Mouse (Mus musculus) liver, embryonic 11.5 days (tissue): ENCODE results near the gene Kctd13. TPM values are rescaled to one million over a fixed set of nuclear protein-coding genes. Genes with fewer than 3 reads are reported as not detected.

Experiments used
- ATAC-seq: fragments of 200-750 bp; cut with Nextera tagmentation; replicated peaks from 2 replicates; pipeline ENCODE4 v1.8.0; 2017; ENCODE audit warnings: moderate number of reproducible peaks, mild to moderate bottlenecking, moderate TSS enrichment, moderate library complexity; ENCODE audit not compliant: low FRiP score
- DNase-seq: peaks from one replicate; pipeline ENCODE4 v3.0.0-alpha.2; 2017; ENCODE audit warnings: low spot score
- H3K27ac ChIP-seq: fragments of 300-500 bp; sonication (generic); 2 replicates; pipeline ENCODE4 v1.5.1; 2014; ENCODE audit warnings: mild to moderate bottlenecking, low read depth, low read length, control low read depth
- H3K27me3 ChIP-seq: fragments of 300-500 bp; sonication (generic); replicated peaks from 2 replicates; pipeline ENCODE4 v1.6.1; 2014; ENCODE audit warnings: low read length, mixed read lengths; ENCODE audit not compliant: control insufficient read depth, insufficient read depth
- H3K36me3 ChIP-seq: fragments of 300-500 bp; sonication (generic); 2 replicates; pipeline ENCODE4 v1.6.1; 2014; ENCODE audit warnings: mild to moderate bottlenecking, low read length, moderate library complexity, mixed read lengths; ENCODE audit not compliant: control insufficient read depth, insufficient read depth
- H3K4me1 ChIP-seq: fragments of 300-500 bp; sonication (generic); replicated peaks from 2 replicates; pipeline ENCODE4 v1.6.1; 2014; ENCODE audit warnings: low read length, mixed read lengths; ENCODE audit not compliant: control insufficient read depth, insufficient read depth
- H3K4me2 ChIP-seq: fragments of 300-500 bp; sonication (generic); 2 replicates; pipeline ENCODE4 v1.6.1; 2014; ENCODE audit warnings: mild to moderate bottlenecking, control low read depth, moderate library complexity
- H3K4me3 ChIP-seq: fragments of 300-500 bp; sonication (generic); 2 replicates; pipeline ENCODE4 v1.5.1; 2014; ENCODE audit warnings: low read depth, low read length, control low read depth
- H3K9ac ChIP-seq: fragments of 300-500 bp; sonication (generic); 2 replicates; pipeline ENCODE4 v1.6.1; 2014; ENCODE audit warnings: low read depth, low read length, control low read depth
- H3K9me3 ChIP-seq: fragments of 300-500 bp; sonication (generic); 2 replicates; pipeline ENCODE4 v1.6.1; 2016; ENCODE audit warnings: low read length, inconsistent platforms, mixed read lengths; ENCODE audit not compliant: control insufficient read depth
- WGBS: fragments of 180-500 bp; shearing (Covaris S2); extraction: QIAGEN DNeasy Blood & Tissue Kit; methylation state at CpG from one replicate; pipeline ENCODE4 v1.1.7; 2014; 5-methylcytosine and 5-hydroxymethylcytosine counted together
- polyA plus RNA-seq: library from polyadenylated mRNA; unstranded; fragments of >200 nt; fragmentation: Nextera tagmentation; extraction: Ambion mirVana; gene quantifications from 2 replicates; pipeline ENCODE4 v1.2.1, GENCODE M21; 2014

The Kctd13 gene
- polyA plus RNA-seq, 1 experiment from 2014 or later: 16.5 TPM

DNA sequence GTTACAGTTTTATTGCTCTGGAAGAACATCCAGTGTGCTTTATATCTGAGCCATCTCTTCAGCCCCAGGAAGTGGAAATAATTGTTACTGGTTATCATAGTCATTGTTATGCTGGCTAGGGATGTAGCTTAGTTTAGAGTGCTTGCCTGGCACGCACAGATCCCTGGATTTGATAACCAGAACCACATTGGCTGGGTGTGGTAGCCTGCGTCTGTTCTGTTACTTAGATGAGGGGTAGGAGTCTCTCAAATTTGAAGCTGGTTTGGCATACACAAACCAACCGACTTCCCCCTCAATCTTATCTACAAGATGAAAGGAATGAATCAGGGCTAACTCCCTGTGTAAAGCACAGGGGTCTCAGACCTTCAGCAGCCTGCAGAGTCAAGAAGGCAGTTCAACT, 2.4 kb upstream of the Kctd13 start:
- Histone ChIP-seq H3K36me3 (peaks cover 3% of the 10 kb centered on the region; the same call in 1 of the 2 replicates), H3K9ac (no peak overlapping the region), H3K4me1 (peaks cover 32% of the 10 kb centered on the region), H3K27me3 (no peaks in the 10 kb centered on the region), H3K4me3 (no peak overlapping the region), H3K4me2 (peak overlapping the region; percentile 16; the same call in 1 of the 2 replicates), H3K9me3 (no peaks in the 10 kb centered on the region), H3K27ac (no peak overlapping the region; the same call in 1 of the 2 replicates)
- ATAC-seq (no peak), DNase-seq (no peak)
- WGBS: 14% methylated on average over 3 of the region's 3 CpGs

- Histone ChIP-seq H3K4me1 (peaks cover 22% of the 10 kb centered on the region), H3K9ac (peak overlapping the region; percentile 92), H3K27me3 (no peaks in the 10 kb centered on the region), H3K4me2 (peak overlapping the region; percentile 94), H3K9me3 (no peaks in the 10 kb centered on the region), H3K36me3 (peaks cover 7% of the 10 kb centered on the region; the same call in 1 of the 2 replicates), H3K27ac (peak overlapping the region; percentile 66; the same call in 1 of the 2 replicates), H3K4me3 (peak overlapping the region; percentile 82)
- under 1% methylated on average over 27 of the region's 27 CpGs for WGBS
- peak; percentile 61 for ATAC-seq
- no peak for DNase-seq
Observed at GRCm38 (mm10) chr7:126929046-126929445, 367 bp downstream of the Kctd13 start.

GRCm38 (mm10) chr7:126932652-126933051, 4.0 kb downstream of the Kctd13 start:
- WGBS: 74% methylated on average over 2 of the region's 2 CpGs
- Histone ChIP-seq H3K9me3 (no peaks in the 10 kb centered on the region), H3K4me2 (no peak overlapping the region), H3K9ac (no peak overlapping the region), H3K27ac (no peak overlapping the region), H3K27me3 (no peaks in the 10 kb centered on the region), H3K4me1 (peaks cover 10% of the 10 kb centered on the region; the same call in 1 of the 2 replicates), H3K4me3 (no peak overlapping the region), H3K36me3 (peaks cover 18% of the 10 kb centered on the region; the same call in 1 of the 2 replicates)
- DNase-seq (no peak), ATAC-seq (no peak)

- no peaks in the 10 kb centered on the region for H3K27me3 ChIP-seq
- no peak overlapping the region for H3K27ac ChIP-seq
- no peaks in the 10 kb centered on the region for H3K4me1 ChIP-seq
- no peak for DNase-seq
- H3K36me3 ChIP-seq: peaks cover 27% of the 10 kb centered on the region
- no peaks in the 10 kb centered on the region for H3K9me3 ChIP-seq
- no peak overlapping the region for H3K9ac ChIP-seq
- WGBS: 60% methylated on average over 6 of the region's 6 CpGs
- ATAC-seq: no peak
- no peak overlapping the region for H3K4me3 ChIP-seq
- no peak overlapping the region for H3K4me2 ChIP-seq
Observed at GRCm38 (mm10) chr7:126941171-126941570, 12.5 kb downstream of the Kctd13 start.

DNA sequence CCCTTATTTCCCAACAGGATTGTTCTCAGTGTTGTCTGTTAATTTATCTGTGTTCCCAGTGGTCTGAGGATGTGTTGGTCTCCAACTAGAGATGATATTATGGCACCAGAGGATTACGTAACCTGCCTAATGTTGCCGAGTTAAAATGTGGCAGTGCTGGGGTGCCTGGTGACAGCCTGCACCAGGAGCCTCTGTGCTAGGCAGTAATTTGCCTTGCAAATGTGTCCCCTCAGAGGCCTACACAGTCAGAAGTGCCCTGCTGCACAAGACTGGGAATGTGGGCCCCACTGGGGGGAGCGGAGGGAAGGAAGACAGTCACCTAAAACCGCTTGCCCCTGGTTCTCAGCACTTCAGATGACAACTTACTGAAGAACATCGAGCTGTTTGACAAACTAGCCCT, 13.1 kb downstream of the Kctd13 start:
- no peak for DNase-seq
- H3K4me2 ChIP-seq: no peak overlapping the region
- ATAC-seq: no peak
- no peak overlapping the region for H3K27ac ChIP-seq
- H3K4me1 ChIP-seq: no peaks in the 10 kb centered on the region
- no peak overlapping the region for H3K9ac ChIP-seq
- WGBS: 83% methylated on average over 5 of the region's 5 CpGs
- H3K27me3 ChIP-seq: no peaks in the 10 kb centered on the region
- H3K9me3 ChIP-seq: no peaks in the 10 kb centered on the region
- peaks cover 22% of the 10 kb centered on the region for H3K36me3 ChIP-seq
- H3K4me3 ChIP-seq: no peak overlapping the region

DNA sequence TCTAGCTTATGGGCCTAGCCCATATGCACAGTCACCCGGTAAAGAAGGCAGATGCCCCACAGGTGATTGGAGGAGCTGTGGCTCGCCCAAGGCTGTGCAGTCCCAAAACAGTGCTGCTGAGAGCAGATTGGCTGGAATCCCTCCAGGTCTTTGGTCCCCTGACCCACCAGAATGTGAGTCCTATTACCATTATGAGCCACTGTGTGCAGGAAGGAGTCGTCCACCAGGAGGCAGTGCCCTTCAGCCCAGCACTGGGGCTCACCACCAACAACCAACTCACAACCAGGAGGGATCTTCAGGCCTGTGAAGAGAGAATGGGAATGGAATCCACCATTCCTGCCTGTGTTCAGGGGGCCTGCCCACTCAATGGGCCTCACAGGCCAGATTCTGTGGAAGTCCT, 17.9 kb downstream of the Kctd13 start:
- 43% methylated on average over 3 of the region's 3 CpGs for WGBS
- Histone ChIP-seq H3K4me1 (peaks cover 10% of the 10 kb centered on the region), H3K36me3 (peaks cover 11% of the 10 kb centered on the region), H3K9me3 (no peaks in the 10 kb centered on the region), H3K27me3 (peaks cover 17% of the 10 kb centered on the region), H3K4me3 (no peak overlapping the region), H3K4me2 (no peak overlapping the region), H3K9ac (no peak overlapping the region), H3K27ac (no peak overlapping the region)
- no peak; the same call in 1 of the 2 replicates for ATAC-seq
- no peak for DNase-seq

DNA sequence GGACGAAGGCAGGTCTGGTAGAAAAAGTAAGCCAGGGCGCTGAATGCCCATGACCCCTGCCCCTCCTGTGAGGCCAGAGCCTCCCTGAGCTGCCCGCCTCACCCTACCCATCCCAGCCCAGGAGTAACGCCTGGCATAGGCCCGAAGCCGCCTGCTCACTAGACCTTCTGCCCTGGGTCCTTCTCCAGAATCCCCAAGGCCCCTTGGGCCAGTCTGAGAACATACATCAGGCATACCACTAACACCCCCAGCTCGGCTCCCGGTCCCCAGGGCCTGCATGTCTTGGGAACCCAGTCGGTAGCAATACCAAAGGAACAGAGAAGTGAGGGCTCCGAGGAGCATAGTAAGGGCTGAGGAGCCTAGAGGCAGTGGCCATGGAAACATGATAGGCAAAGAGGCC, 19.9 kb downstream of the Kctd13 start:
- peaks cover 7% of the 10 kb centered on the region; the same call in 1 of the 2 replicates for H3K36me3 ChIP-seq
- no peak overlapping the region for H3K9ac ChIP-seq
- H3K4me3 ChIP-seq: no peak overlapping the region
- H3K27me3 ChIP-seq: peaks cover 33% of the 10 kb centered on the region
- H3K9me3 ChIP-seq: no peaks in the 10 kb centered on the region
- H3K4me2 ChIP-seq: no peak overlapping the region
- peaks cover 10% of the 10 kb centered on the region for H3K4me1 ChIP-seq
- ATAC-seq: no peak
- H3K27ac ChIP-seq: no peak overlapping the region
- no peak for DNase-seq
- 68% methylated on average over 10 of the region's 10 CpGs for WGBS

- H3K4me1 ChIP-seq: peaks cover 10% of the 10 kb centered on the region
- peak within 1 kb of the TSS; percentile 53 for H3K4me3 ChIP-seq
- no peak within 1 kb of the TSS for H3K27ac ChIP-seq
- peak; percentile 32; the same call in 1 of the 2 replicates for ATAC-seq
- 2% methylated on average over 21 of the region's 21 CpGs for WGBS
- H3K9ac ChIP-seq: no peak within 1 kb of the TSS
- H3K36me3 ChIP-seq: peaks cover 7% of the 10 kb centered on the region; the same call in 1 of the 2 replicates
- H3K27me3 ChIP-seq: peaks cover 35% of the 10 kb centered on the region
- DNase-seq: no peak
- H3K4me2 ChIP-seq: peak within 1 kb of the TSS; percentile 99
- H3K9me3 ChIP-seq: no peaks in the 10 kb centered on the region
Observed at GRCm38 (mm10) chr7:126949403-126949792, 20.7 kb downstream of the Kctd13 start, which contains the start of gene Asphd1. TSS of gene Asphd1 (minus strand) at chr7:126949582.
